Mouse (Mus musculus) lung, adult 18-20 months (tissue): Measurements from ENCODE around the gene Kalrn.

Experiments
- DNase-seq, 2 experiments: peaks; one replicate each; pipeline ENCODE4 v3.0.0; 2022; ENCODE audit warnings: mixed read lengths in 2 of 2

The Kalrn gene

GRCm38 (mm10) chr16:34017241-34017640 is 556.1 kb downstream of the Kalrn start:
- no peak for DNase-seq

DNA sequence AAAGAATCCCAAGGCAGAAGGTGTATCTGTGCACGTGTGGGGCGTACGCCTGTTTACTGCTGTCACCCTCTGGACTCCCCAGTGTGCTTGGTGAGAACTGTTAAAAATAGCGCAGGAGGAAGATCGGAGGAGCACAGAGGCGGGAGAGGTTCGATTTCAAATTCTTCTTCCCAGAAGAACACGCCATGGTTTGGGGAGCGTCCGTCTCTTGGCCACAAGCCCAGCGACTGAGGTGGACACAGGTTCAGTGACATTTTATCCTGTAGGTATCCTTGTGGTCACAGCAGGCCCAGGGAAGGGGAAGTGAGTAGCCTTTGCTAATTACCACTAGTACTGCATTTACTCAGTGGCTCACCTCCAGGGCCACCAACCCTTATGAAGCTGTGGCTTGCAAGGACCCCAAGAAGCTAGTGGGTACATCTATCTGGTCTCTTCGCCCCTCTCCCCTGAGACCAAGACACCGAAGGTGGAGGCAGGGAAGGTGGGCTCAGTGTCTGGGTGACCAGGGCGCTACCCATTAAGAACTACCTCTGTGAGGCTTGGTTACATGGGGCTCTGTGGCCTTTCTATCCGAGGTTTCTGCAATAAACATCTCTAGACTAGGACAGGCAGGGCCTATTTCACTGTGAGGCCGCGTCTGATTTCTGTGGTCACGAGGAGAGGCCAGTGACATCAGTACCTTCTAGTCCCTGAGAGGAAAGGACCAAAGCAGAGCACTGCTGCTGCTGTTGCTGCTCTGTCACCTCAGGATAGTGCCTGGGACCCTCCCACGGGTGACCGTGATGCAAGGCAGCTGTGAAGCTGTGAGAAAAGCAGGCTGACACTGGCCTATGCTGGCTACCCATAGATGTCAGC is 561.1 kb downstream of the Kalrn start:
- no peak for DNase-seq

- no peak for DNase-seq
Observed at GRCm38 (mm10) chr16:34009567-34009966, 563.8 kb downstream of the Kalrn start.

DNA sequence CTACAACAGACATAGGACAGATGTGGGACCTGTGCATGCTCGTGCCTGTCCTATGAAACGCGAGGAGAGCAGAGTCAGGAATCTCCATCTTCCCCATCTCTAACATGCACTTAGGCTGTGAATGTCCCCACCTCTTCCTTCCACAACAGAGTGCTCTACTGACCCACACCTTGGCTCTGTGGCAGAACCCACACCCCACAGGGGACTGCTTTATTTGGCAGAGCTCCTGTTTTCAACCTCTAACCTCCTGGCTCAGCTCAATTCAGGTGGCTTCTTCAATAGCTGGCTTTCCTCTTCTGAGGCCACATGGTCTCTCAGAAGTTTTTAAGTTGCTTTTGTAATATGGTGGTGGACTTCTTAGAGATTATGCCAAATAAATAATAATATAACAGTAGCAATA is 567.3 kb downstream of the Kalrn start:
- DNase-seq: no peak

- DNase-seq: peak; percentile 38 to 47
Observed at GRCm38 (mm10) chr16:34004128-34004578, 569.2 kb downstream of the Kalrn start.

GRCm38 (mm10) chr16:34003566-34004127 is 569.7 kb downstream of the Kalrn start:
- no peak for DNase-seq

DNA sequence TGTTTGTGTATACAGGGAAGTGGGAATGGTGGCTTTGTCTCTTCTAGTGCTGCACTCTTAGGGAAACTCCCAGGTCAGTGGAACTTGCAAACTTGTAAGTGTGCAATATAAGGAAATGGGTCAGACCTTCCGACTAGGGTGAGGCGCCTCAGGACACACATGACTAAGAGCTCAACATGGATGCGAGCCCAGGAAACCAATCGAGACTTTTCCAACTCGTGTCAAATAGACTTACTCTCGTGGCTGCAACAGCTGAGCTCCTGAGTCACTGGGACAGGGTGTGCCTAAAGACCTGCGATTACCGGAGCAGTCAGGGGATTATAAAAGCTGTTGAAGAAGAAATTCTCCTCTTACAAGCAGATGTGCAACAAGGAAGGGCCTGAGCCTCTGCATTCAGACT is 572.6 kb downstream of the Kalrn start:
- DNase-seq: peak; percentile 47 to 69

- DNase-seq: peak; percentile 32 to 58
Observed at GRCm38 (mm10) chr16:33999388-33999787, 573.9 kb downstream of the Kalrn start.

DNA sequence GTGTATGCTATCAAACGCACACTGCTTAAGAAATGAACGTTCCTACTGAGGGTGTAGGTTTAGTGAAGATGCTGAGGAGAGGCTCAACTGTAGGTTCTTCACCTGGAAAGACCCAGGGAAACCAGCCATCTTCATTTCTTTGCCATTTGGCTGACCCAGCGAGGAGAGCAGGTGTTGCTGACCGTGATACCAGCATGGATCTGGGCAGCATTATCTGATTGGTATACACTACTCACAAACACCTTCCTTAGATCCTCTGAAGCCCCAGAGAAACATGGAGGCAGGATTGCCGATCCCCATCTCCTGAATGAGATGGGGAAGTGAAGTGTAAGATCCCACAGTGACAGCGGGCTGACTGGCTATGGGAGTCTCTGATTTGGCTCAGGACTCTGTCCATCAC is 575.3 kb downstream of the Kalrn start:
- no peak for DNase-seq

GRCm38 (mm10) chr16:33996030-33996429 is 577.3 kb downstream of the Kalrn start:
- peak; percentile 37 to 51 for DNase-seq

- no peak for DNase-seq
Observed at GRCm38 (mm10) chr16:33995496-33995895, 577.8 kb downstream of the Kalrn start.

DNA sequence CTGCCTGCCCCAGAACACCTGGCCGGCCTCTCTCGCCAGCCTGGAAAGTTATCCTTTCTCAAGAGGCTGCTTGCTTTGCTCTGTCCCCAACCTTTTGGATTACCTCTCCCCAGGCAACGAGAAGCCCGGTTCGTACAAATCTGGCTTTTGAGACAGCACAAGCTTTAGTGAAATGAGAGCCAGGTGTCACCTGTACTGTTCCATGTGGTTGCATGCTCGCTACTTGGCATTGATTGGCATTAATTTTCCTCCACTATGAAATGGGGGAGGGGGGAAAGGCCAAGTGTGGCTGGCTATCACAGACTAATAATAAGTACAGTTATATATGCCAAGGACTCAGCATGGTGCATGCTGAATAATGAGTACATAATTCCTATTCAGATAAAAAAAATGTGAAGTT is 579.0 kb downstream of the Kalrn start:
- no peak for DNase-seq

DNA sequence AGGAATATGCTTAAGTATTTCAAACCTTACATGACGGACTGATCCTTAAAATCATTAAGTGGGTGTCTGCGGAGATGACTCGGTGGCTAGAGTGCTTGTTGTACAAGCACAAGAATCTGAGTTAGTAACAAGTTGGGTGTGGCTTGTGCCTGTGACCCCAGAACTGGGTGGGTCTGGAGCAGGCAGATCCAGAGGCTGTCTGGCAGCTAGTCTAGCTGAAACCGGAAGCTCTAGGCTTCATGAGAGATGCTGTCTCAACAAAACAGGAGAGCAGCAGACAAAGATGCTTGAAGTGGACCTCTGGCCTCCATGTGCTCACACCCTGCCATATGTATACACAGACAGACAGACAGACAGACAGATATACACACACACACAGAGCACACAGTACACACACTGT is 582.6 kb downstream of the Kalrn start:
- DNase-seq: no peak

DNA sequence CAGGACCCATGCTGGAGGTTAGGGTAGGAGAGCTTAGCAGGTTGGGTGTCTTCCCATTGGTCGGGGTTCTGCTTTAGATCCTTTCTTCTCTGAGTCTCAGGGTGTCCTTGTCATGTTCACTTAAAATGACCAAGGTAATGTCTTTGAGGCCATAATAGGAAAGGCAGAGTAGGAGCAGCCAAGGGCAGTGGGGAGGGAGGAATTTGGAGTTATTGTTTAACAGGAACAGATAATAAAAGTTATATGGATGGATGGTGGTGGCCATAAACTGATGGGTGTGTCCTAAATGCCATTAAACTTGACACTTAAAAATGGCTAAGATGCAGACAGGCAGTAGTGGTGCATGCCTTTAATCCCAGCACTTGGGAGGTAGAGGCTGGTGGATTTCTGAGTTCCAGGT is 584.2 kb downstream of the Kalrn start:
- no peak for DNase-seq

DNA sequence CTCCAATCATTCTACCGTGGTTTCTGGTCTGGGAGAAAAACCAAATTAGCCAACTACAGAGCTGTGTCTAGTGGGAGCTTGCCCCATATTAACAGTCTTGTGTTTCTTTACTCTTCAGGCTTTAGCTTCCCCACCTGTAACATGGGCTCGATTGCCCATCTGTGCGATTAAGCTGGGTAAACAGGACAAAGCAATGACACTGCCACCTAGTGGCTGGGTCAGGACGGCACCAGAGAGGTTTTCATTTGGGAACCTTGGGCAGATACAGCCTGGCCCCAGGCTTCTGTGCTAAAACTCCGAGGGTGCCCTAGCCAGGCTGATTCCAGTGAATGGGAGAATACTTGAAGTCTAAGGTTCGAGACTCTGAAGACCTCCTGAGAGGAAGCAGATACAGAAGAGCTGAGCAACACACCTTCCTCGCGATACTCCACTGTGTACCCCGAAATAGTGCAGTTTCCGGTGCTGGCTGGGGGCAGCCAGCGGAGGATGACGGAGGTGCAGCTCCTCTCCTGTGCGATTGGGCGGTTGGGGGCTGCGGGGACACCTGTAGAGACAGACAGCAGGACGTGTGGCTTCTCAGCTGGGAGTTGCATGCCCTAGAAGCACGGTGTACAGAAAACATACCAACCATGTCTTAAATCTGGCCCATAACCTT is 584.8 kb downstream of the Kalrn start:
- peak; percentile 47 to 63 for DNase-seq

- DNase-seq: no peak
Observed at GRCm38 (mm10) chr16:33986993-33987392, 586.3 kb downstream of the Kalrn start.

DNA sequence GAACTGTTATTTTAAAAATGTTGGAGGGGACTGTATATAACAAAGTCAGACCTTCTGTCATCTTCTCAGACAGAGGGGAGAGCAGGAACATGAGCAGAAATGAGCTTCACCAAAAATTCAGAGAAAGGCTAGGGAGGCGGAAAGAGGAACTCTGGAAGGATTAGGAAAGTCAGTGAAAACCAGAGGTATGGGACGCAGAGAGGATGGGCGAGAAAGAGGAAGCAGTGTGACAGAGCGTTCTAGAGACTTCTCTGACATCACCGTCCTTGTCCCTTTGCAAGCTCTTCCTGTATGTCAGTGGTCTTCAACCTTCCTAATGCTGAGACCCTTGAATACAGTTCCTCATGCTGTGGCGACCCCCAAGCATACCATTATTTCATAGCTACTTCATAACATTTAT is 588.0 kb downstream of the Kalrn start:
- DNase-seq: no peak

DNA sequence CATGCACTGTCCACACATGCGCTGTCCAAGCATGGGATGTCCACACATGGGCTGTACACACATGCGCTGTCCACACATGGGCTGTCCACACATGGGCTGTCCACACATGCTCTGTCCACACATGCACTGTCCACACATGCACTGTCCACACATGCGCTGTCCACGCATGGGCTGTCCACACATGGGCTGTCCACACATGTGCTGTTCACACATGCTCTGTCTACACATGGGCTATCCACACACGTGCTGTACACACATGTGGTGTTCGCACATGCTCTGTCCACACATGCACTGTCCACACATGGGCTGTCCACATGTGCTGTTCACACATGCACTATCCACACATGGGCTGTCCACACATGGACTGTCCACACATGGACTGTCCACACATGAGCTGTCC is 589.6 kb downstream of the Kalrn start:
- no peak for DNase-seq

DNA sequence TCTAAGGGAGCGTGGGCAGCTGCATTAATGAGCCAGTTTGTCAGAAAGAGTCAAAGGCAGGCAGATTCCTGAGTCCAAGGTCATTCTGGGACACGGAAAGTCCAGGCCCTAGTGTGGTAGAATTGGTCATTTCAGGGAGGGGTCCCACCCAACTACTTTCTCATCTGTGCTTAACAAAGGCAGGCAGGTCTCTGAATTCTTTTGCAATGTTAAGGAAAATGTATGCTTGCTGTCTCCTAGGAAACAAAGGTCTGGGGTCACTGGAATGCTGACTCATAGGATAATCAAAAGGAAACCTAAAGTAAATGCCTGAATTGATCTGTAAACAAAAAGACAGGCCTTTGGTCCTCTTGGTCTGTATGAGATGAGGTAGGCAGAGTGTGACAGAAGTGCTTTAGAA is 593.5 kb downstream of the Kalrn start:
- DNase-seq: peak in 1 of 2 experiments; percentile 17

GRCm38 (mm10) chr16:33967283-33967640 is 606.1 kb downstream of the Kalrn start:
- DNase-seq: peak in 1 of 2 experiments; percentile 29

DNA sequence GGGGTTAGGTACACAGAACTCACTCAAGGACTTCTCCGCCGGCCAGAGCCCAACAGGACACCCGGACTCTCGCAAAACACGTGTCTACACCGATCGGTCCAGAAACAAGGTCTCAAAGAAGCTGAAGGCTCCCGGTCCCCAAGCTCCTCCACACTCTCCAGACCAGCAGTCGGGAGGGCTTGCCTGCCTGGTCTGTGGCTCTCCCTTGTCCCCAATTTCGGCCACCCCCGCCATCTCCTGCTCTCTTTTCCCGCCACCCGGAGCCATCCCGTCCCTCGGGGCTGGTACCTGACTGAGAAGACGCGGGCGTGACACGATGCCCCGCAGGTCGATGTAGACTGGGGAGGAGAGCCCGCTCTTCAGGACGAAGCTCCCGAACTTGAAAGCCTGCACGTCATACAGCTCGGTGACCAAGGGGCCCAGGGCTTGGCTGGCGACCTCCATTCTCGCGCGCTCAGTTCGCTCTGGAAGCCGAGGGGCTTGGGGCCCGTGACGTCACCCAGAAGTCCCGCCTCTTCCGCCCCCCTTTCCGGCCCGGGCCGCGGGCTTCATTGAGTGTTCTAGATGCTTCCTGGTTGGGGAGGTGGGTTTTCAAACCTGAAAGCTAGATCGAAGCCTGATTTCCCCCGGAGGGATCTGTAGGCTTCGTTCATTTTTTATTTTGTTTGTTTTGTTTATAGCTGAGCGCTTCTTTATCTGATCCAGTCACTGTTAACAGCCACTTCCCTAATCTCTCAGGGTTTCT is 606.6 kb downstream of the Kalrn start, which contains the start of gene Umps:
Gene Umps (minus strand): TSS at position 501 of the 745 bp plus-strand sequence.
- peak; percentile 80 to 85 for DNase-seq

DNA sequence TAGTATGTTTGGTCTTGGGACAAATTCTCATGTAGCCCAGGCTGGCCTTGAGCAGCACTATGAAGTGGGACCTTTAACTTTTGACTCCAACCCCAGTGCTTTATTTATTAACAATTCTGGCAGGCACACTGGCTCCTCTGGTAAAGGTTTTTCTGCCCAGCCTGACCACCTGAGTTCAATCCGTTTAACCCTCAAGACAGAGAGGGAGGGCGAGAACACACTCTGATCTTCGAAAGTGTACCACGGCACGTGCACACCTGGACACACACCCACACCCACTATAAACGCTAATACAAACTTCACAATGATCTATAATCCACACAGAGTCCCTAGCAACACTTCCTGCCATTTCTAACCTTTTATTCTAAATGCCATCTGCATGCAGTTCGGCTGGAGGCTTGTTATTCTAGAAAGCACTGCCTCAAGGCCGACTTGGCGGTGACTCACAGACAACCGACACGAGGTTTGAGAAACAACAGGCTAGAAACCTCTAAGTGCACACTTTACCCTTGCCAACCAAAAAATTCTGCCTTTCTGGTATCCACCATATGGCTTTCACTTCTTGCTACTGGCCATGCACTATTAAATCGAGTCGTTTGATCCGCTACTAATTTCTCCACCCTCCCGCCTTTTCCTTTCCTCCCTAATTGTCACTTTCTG is 607.3 kb downstream of the Kalrn start:
- DNase-seq: no peak

DNA sequence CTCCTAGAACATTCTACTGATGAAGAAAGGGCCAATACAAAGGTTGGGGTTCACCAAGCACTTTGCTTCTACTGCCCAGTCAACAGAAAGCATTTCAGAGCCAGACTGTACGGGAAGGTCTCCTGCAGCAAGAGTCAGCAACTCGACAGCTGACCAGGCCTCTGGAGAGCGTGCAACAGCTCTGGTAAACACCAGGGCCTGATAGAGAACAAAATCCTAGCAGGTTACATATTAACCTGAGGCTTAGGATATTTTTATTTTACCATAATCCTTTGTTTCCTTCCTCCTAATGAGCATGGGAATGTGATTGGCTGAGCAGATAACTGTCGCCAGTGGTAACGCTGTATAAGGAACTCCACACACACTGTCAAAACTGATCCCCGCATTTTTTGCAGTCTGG is 609.8 kb downstream of the Kalrn start:
- DNase-seq: no peak
